Mouse (Mus musculus): ENCODE results near the gene B3gnt4.

The B3gnt4 gene

DNA sequence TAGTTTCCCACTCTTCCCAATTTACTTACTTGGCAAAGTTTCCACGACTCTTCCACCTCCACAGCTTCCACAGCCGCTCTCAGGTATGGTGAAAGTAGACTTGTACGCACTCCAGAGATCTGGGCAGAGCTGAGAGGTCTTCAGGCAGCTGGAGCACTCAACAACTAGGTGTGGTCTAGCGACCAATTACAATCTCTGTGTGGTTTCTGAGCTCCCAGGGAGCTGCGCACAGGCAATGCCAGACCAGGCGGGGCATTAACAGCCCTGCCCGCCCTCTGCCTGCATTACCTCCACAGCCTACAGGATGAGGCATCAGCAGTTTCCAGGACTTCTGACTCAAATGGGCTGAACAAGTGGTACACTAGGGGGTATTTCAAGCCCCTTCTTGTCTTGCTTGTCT is 15.0 kb downstream of the B3gnt4 start, which contains the start of gene Gm49027:
Gene Gm49027 (minus strand): TSS at position 208 of the 400 bp plus-strand sequence.
- no peak for DNase-seq (ENCODE audit: extremely low read depth, insufficient read length, low spot score)

DNA sequence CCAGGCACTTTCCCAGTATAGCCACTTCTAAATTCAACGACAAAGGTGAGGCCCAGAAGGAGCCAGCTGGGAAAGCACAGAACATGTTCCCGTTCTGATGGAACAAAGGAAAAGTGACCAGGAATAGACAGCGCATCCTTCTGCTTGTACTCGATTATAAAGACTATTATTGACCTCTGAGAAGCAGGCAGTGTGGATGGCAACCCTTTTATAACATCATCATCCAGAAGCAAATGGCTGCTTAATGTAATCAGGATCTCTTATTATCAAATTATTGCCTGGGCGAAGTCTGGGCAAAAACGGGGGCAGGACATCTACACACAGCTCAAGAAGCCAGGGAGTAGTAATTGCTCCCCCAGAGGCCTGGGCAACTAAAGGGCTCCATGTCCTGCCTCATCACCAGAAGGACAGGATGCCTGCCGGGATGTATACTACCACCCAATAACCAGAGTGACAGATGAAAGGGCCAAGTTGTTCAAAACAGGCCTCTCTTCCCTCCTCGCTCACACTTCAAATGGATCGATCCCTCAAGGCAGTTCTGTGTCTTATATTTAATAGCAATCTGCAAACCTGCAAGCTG is 15.7 kb downstream of the B3gnt4 start:
- DNase-seq (ENCODE audit: extremely low read depth, insufficient read length, low spot score): no peak

DNA sequence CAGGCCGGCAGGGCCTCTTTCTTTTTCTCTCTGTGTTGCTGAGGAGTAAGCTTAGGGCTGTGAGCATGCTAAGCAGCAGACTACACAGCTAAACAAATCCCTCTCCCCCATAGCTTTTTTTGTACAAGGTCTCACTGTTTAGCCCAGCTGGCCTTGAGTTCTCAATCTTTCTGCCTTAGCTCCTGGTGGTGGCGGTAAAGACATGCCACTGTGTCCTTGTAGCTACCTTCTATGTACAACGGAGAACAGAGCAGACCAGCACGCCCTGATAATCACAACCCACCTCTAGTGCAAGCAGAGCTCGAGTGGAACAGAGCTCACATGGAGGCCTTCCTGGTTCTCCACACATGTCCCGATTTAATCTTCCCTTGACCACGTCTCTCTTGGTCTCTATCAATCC is 18.4 kb downstream of the B3gnt4 start:
- DNase-seq (ENCODE audit: extremely low read depth, insufficient read length, low spot score): no peak

DNA sequence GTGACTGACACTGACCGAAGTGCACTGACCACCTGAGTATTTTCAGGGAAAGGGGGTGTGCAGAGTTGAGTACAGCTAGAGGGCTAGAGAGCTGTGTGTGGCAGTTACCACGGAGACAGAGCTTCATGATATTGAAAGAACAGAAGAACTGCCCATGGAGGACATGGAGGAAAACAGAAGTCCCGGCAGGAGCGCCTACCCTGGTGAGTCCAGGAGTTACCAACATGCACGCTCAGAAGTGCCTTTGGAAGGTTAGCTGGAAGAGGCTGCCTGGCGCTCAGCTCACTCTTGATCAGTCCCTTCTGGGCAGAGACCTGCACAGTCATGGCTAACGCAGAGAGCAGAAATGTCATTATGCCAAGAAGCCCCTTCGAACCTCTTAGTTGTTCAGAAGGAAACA is 19.8 kb downstream of the B3gnt4 start:
- no peak for DNase-seq (ENCODE audit: extremely low read depth, insufficient read length, low spot score)

DNA sequence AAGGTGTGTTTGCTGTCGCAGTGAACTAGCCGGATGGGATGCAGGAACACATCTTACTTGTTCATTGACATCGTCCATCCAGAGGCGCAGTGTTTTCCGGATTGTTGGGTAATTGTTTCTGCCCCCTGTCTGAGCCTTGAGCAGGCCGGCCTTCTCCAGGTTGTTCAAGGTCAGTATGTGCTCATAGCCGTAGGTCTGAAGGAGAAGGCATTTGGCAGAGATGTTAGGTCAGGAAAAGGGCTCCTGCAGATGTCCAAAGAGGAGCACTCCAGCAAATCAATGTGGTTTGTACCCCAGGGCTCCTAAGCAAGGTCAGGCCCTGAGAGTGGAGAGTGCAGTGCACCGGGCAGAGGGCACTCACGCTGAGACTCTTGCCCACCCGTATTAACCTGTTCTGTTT is 23.5 kb downstream of the B3gnt4 start:
- no peak for DNase-seq (ENCODE audit: extremely low read depth, insufficient read length, low spot score)

DNA sequence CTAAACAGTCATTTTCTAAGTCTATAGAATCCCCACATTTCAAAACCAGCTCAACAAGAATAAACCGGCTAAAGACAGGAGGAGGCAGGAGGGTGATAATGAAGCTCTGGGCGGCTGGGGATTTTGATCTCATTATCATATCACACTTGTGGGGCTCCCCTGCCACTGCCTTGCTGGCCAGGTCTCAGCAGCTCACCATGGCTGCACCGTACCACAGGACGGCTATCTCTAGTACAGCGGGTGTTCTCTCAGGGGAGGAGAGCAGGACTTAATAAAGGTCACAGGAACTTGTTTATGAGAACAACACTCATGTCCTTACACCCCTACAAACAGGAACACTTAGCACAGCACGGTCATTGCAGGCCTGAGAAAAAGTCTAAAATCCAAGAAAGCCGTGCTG is 45.4 kb downstream of the B3gnt4 start:
- no peak for DNase-seq (ENCODE audit: extremely low read depth, insufficient read length, low spot score)

DNA sequence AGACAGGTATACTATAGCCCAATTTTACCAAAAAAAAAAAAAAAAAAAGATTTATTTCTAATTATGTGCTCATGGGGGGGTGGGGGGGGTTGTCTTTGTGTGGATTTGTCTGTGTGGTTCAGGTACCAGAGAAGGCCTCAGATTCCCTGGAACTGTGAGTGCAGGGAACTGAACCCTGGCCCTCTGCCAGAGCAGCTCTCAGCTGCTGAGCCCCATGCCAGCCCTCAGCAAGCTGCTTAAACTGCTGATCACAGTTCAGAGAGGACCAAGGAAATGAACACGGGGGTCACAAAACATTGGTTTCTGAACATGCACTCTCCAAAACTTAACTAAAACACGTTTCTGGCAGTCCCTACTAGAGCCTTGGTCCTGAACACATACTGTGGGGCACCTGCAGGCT is 46.2 kb downstream of the B3gnt4 start:
- DNase-seq (ENCODE audit: extremely low read depth, insufficient read length, low spot score): no peak

DNA sequence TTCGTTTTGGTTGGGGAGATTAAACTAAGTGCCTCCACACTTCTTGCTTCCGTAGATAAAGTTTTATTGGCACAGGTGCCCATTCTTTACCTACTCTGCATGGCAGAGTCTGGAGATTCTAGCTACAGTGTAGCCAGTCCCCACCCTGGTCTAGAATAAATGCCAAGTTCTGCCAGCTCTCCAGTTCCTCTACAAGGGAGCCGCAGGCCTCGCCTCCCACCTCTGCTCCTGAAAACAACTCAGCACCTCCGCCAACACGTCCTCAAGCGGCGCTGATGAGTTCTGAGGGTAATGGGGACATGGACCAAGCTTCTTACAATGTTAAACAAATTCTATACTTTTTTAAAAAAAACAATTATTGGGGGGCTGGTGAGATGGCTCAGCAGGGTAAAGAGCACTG is 49.3 kb downstream of the B3gnt4 start:
- no peak for DNase-seq (ENCODE audit: extremely low read depth, insufficient read length, low spot score)

DNA sequence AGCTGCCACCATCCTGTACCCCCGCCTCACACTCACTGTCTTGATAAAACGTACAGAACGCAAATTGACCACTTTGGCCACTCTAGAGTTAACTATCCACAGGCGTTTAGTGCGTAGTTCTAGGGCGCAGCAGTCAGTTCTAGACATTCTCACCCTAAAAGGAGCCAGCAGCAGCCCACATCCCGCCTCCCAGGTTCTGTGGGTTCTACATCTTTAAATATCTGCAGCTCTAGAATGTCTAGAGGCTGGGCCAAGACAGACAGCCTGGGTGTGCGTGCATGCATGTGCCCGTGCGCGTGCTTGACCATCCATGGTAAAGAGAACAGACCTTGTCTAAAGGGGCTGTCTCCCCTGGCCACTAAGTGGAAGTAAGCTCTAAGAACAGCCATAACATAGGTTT is 50.9 kb downstream of the B3gnt4 start:
- no peak for DNase-seq (ENCODE audit: extremely low read depth, insufficient read length, low spot score)

Data from 3134 (cell line).